Mouse (Mus musculus): ENCODE data around the gene Ppp1r14b. TPM values are rescaled to one million over a fixed set of nuclear protein-coding genes. Genes with fewer than 3 reads are reported as not detected.

The Ppp1r14b gene
- total and polyA plus RNA-seq, 3 experiments = 123 to 288 (median 156) TPM

- DNase-seq = no peak
Measured at GRCm38 (mm10) chr19:6942764-6943163, 32.0 kb upstream of the Ppp1r14b start.

- DNase-seq = no peak
Measured at GRCm38 (mm10) chr19:6943709-6944108, 31.1 kb upstream of the Ppp1r14b start.

- DNase-seq = no peak
Measured at GRCm38 (mm10) chr19:6947742-6948141, 27.0 kb upstream of the Ppp1r14b start.

GRCm38 (mm10) chr19:6948186-6948585 lies 26.6 kb upstream of the Ppp1r14b start:
- DNase-seq = peak; percentile 14

- DNase-seq = no peak
Measured at GRCm38 (mm10) chr19:6949532-6949931, 25.2 kb upstream of the Ppp1r14b start.

GRCm38 (mm10) chr19:6949951-6950350 lies 24.8 kb upstream of the Ppp1r14b start:
- DNase-seq = no peak

GRCm38 (mm10) chr19:6950613-6951153 lies 24.1 kb upstream of the Ppp1r14b start:
- peak; percentile 82 for DNase-seq

- DNase-seq = peak; percentile 98
Measured at GRCm38 (mm10) chr19:6951381-6951968, 23.3 kb upstream of the Ppp1r14b start.

- DNase-seq = peak; percentile 94
Measured at GRCm38 (mm10) chr19:6951994-6952711, 22.6 kb upstream of the Ppp1r14b start.

- peak; percentile 90 for DNase-seq
Measured at GRCm38 (mm10) chr19:6952712-6953037, 22.1 kb upstream of the Ppp1r14b start.

GRCm38 (mm10) chr19:6954046-6954445 lies 20.7 kb upstream of the Ppp1r14b start:
- DNase-seq = peak; percentile 61

- peak; percentile 9 for DNase-seq
Measured at GRCm38 (mm10) chr19:6955424-6955823, 19.3 kb upstream of the Ppp1r14b start.

GRCm38 (mm10) chr19:6956461-6956860 lies 18.3 kb upstream of the Ppp1r14b start:
- peak; percentile 36 for DNase-seq

GRCm38 (mm10) chr19:6968491-6969271 lies 6.1 kb upstream of the Ppp1r14b start:
- peak; percentile 56 for DNase-seq

- no peak for DNase-seq
Measured at GRCm38 (mm10) chr19:6969291-6969664, 5.5 kb upstream of the Ppp1r14b start.

- DNase-seq = peak; percentile 89
Measured at GRCm38 (mm10) chr19:6969665-6970381, 4.9 kb upstream of the Ppp1r14b start.

- peak; percentile 62 for DNase-seq
Measured at GRCm38 (mm10) chr19:6970460-6971085, 4.2 kb upstream of the Ppp1r14b start.

GRCm38 (mm10) chr19:6971644-6972043 lies 3.1 kb upstream of the Ppp1r14b start:
- DNase-seq = no peak

GRCm38 (mm10) chr19:6972247-6972917 lies 2.4 kb upstream of the Ppp1r14b start:
- no peak for DNase-seq

- DNase-seq = no peak
Measured at GRCm38 (mm10) chr19:6973581-6974190, 1.1 kb upstream of the Ppp1r14b start.

Data from adrenal gland, adult 2 months (tissue).